Mouse (Mus musculus) gastrocnemius, postnatal 36 days (tissue): ENCODE data around the gene Wtap. TPM values are rescaled to one million over a fixed set of nuclear protein-coding genes. Genes with fewer than 3 reads are reported as not detected.
"Not testable (repeated sequence)": the region's sequence is repeated elsewhere in the genome, so short reads cannot be mapped to it uniquely, and the experiment has no call there.

Experiments used
- DNase-seq, 2 experiments: peaks; one replicate each; pipeline ENCODE4 v3.0.0; 2022
- intact Hi-C: fragments of 180-260 bp; cut with DNase I; formaldehyde crosslinking; loops from one replicate; pipeline ENCODE4 v1.15.1; 2025
- total RNA-seq, 2 experiments: library from RNA; stranded (reverse); gene quantifications; 2 replicates each; pipeline ENCODE4 v1.2.3; 2021

The Wtap gene
- total RNA-seq, 2 experiments from 2014 or later = 22.4 to 25.6 TPM

GRCm38 (mm10) chr17:12978546-12978945 lies 15.4 kb downstream of the Wtap start:
- DNase-seq = no peak
- intact Hi-C loops = loop anchor here (5.0 kb wide), 1 partner anchor 61 kb away; the partner anchor contains the start of genes Mrpl18 and Tcp1

DNA sequence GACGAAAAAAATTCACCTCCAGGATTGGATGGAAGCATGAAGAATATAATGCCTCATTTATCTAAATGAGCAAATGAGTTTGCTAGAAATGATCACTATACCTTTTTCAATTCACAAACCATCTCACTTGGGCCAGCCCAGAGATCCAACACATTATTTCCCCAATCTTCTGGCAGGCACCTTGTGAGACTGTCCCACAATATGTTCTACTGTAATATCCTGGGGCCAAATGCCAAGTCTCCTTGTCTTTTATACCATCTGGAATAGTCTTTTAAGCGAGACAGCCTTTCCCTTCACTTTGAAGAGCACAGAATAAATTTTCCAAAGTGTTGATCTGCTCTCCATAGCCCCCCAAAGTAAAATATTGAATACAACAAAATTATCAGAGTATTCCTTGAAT lies 20.1 kb downstream of the Wtap start:
- no peak for DNase-seq
- intact Hi-C loops = no loop called here

DNA sequence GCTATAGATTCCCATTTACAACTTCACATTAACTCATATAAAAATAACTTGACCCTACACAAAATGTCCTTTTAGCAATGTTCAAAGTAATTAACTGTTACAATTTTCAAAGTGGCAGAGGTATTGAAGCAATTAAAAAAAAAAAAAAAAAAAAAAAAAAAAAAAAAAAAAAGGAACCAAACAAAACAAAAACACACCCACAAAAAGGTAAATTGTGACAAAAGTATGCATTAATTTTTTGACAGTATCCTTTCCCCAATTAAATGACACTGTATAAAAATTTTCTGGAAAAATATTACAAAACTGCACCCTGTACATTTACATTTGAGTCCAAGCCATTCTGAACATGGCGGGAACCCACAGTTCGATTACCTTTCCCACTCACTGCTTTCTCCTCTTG lies 26.8 kb downstream of the Wtap start:
- no peak for DNase-seq
- intact Hi-C loops = no loop called here

DNA sequence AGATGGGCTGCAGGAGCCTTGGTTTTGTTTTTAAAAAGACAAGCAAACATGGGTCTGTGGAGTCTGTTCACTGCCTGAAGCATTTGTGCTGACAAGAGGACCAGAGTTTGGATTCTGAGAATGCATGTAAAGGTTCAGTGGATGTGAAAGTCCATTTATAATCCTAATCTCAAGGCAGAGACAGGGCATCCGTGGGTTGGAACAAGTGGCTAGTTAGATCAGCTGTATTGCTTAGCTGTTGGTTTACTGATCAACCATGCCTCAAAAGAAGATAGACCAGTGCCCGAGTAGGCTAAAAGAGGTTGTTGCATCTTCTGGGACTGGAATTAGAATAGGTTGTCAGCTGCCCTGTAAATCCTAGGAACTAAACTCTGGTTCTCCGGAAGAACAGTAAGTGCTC lies 30.5 kb downstream of the Wtap start:
- DNase-seq = no peak
- intact Hi-C loops = loop anchor here (5.0 kb wide), 1 partner anchor 41 kb away; no protein-coding TSS in a partner anchor

DNA sequence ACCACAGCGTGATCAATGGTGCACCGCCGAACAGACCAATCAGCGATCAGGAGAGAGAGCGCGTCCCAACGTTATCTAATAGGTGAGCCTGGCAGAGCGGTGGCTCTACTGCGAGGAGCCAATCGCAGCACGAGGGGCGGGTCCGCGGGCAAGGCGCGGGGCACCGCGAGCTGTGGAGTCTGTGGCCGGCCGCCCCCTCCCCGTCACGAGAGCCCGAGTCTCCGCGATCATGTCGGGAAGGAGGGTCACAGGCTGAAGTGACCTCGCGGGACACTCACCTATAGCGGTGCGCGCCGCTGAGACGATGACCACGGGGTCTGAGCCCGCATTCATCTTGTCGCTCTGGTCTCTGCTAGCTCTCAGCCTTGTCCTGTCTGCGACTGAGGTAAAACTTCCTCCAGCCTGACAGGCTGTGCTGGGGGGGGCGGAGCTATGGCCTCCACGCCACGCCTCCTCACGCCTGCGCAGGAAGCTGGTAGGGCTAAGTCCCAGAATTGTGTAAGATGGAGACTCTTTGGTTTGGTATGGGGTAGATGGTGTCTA lies 33.6 kb downstream of the Wtap start, which contains the start of gene Acat2:
Acat2 (minus strand) TSS at position 417 of the 543 bp plus-strand sequence.
- intact Hi-C loops = loop anchor here (5.0 kb wide), 1 partner anchor 38 kb away; no protein-coding TSS in a partner anchor
- DNase-seq = peak; percentile 89 to 93

- intact Hi-C loops, DNase-seq: not testable (repeated sequence)
These were observed 34.6 kb downstream of the Wtap start for GRCm38 (mm10) chr17:12959377-12959776.

DNA sequence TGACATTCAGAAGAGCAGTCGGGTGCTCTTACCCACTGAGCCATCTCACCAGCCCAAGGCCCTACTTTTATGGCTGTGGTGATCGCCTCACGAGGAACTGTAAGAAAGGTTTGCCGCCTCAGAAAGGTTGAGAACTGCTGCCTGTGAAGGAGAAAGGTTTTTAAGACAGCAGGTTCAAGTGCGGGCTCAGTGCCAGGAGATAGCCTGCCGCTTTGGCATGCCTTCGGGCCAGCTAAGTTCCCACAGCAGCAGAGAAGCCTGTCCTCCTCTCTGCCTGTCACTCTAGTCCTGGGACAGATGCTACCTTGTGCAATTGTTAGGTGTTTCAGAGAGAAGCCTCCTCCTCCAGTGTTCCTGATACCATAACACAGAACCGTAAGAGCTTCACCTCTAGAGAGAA lies 37.3 kb downstream of the Wtap start:
- no peak for DNase-seq

GRCm38 (mm10) chr17:12949669-12950068 lies 44.3 kb downstream of the Wtap start:
- intact Hi-C loops = no loop called here
- DNase-seq = no peak

More for the DNA sequence above, 37.3 kb downstream of the Wtap start:
- intact Hi-C loops = no loop called here

GRCm38 (mm10) chr17:12942459-12943162 lies 51.4 kb downstream of the Wtap start:
- no peak for DNase-seq
- intact Hi-C loops = no loop called here

DNA sequence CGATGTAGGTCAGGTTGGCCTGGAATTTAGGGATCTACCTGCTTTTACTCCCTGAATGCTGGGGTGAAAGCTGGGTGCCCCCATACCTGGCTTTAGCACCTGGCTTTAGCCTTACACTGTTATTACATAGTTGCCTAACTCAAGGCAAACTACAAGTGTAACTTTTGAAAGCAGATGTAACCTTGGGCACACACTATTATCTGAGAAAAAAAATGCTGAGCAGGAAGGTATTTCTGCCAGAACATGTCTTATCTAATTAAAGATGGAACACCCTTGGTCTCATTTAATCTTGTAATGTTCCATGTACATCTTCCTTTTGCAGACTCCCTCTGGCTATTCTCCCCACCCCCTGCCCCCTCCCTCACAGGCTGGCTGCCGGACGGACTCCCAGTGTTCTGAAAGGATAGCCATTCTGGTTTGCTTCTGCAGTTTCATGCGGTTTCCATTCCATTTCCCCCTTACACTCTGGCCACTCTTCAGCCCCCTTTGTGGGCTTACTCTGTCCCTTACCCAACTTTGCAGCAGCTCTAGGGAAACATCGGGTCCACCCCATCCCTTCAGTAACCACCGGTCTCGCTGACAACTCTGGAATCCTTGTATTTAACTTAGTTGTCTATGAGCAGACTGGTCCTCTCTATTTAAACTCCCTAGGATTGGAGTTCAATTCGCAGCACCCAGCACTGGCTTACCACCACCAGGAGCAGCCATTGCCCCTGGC lies 52.3 kb downstream of the Wtap start:
- intact Hi-C loops = no loop called here
- DNase-seq = no peak

- DNase-seq = no peak
- intact Hi-C loops = no loop called here
These were observed 53.7 kb downstream of the Wtap start, which contains the start of gene Acat3 for GRCm38 (mm10) chr17:12940151-12940805. Gene Acat3 (minus strand): TSS chr17:12940600.

DNA sequence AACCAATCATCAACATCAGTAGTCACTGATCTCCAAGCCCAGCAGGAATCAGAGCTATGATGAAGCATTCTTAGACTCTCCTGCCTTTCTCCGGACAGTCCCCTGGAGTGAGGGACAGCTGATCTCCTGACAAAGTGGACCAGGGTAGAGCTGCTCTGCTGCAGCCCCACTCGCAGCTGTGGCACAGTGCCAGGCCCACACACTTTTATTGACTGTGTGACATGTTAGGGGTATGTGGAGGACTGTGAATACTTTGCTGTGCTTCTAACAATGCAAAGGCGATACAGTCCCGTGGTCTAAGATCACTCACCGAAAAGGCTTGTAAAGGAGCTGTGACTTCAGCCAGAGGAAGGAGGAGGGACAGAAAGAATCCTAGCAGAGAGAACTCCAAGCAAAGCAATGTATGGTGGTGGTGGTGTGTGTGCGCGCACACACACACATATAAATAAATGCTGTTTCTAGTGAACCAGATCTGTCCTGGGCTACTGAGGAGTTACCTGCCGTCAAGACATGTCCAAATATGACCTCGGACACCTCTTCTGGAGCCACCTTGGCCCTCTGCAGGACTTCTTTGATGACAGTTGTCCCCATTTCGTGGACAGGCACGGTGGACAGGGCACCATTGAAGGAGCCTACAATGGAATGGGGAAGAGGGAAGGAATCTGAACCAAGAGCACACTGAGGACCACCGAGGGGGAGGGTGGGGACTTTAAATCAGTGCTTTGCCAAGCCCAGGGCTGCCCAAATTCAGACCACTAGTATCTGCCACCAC lies 54.4 kb downstream of the Wtap start:
- DNase-seq = not testable (repeated sequence)
- intact Hi-C loops = loop anchor here (5.0 kb wide), 1 partner anchor 57 kb away; no protein-coding TSS in a partner anchor

GRCm38 (mm10) chr17:12938077-12938476 lies 55.9 kb downstream of the Wtap start:
- DNase-seq = no peak
- intact Hi-C loops = loop anchor here (5.0 kb wide), 1 partner anchor 56 kb away; no protein-coding TSS in a partner anchor

DNA sequence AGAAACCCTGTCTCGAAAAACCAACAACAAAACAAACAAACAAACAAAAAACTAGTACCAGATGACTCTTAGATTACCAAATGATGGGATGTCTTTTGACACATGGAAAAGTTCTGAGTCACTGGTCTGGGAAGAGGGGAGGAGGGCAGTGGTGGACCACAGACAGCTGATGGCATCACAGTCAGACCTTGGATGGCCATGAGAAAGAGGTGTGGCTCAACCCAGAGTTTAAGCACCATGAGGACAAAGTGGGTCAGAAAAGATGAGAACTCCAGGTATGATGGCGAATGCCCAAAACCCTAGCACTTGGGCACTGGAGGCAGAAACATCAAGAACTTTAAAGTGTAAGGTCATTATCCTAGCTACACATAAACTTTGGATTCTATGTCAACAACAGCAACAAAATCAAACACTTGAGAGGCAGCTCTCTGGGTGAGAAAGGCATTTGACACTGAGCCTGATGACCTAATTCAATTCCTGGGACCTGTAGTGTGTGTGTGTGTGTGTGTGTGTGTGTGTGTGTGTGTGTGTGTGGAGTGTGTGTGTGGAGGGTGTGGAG lies 56.5 kb downstream of the Wtap start:
- DNase-seq = no peak
- intact Hi-C loops = loop anchor here (5.0 kb wide), 1 partner anchor 55 kb away; no protein-coding TSS in a partner anchor

- intact Hi-C loops = loop anchor here (5.0 kb wide), 1 partner anchor 53 kb away; no protein-coding TSS in a partner anchor
- DNase-seq = no peak
These were observed 58.2 kb downstream of the Wtap start for GRCm38 (mm10) chr17:12935719-12936118.

- intact Hi-C loops = not testable (repeated sequence)
These were observed 62.4 kb downstream of the Wtap start for GRCm38 (mm10) chr17:12931576-12931975.

DNA sequence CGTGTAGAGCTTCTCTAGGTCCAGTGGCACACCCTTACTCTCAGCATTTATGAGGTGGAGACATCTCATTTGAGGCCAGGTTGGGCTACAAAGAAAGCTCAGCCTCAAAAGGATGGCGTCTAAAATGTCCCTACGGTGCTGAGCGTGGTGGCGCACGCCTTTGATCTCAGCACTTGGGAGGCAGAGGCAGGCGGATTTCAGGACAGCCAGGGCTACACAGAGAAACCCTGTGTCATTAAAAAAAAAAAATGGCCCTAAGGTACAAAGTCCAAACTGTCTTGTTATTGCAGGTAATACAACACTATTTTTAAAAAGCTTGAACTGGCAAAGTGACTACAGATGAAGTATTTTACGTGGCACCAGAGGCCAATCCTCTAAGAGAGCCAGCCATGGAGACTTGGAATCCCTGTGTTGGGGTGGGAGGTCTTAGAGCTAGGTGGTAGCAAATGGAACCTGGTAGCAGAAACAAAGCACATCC lies 68.2 kb downstream of the Wtap start:
- no peak for DNase-seq
- intact Hi-C loops = no loop called here

More at GRCm38 (mm10) chr17:12931576-12931975, 62.4 kb downstream of the Wtap start:
- DNase-seq = not testable (repeated sequence)

DNA sequence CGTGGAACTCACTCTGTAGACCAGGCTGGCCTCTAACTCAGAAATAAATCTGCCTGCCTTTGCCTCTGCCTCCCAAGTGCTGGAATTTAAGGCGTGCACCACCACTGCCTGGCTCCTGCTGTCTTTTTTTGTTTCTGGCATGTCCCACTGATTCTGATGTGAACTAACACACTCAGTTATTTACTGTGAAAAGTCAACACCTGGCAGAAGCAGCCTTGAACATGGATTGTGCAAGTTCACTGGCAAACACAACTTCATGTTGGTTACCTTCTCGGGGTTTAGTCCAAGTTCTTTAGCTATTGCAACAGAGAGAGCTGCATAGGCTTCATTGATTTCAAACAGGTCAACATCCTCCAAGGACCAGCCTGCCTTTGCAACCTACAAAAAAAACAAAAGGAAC lies 69.0 kb downstream of the Wtap start:
- intact Hi-C loops = no loop called here
- DNase-seq = no peak

DNA sequence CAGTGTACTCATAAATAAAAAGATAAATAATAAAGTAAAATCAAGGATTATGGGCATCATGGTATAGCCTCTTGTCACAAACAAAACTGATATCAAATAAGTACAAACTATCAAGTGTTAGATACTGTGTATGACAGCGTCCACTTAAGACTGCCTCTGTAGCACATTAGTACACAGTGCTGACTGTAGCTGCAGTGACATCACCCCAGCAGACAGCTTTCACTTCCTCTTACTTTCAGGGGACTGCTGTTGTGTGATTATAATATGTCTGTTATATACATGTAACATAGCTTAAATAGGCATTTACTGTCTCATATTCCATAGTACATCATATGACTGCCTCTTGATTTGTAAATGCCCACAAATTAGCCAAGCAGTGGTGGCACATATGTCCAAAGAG lies 72.9 kb downstream of the Wtap start:
- intact Hi-C loops = loop anchor here (5.0 kb wide), 1 partner anchor 41 kb away; the partner anchor contains the start of gene Acat2
- DNase-seq = no peak
